10 mouse cellular contexts compared by ENCODE assay signal in the genomic region with DNA sequence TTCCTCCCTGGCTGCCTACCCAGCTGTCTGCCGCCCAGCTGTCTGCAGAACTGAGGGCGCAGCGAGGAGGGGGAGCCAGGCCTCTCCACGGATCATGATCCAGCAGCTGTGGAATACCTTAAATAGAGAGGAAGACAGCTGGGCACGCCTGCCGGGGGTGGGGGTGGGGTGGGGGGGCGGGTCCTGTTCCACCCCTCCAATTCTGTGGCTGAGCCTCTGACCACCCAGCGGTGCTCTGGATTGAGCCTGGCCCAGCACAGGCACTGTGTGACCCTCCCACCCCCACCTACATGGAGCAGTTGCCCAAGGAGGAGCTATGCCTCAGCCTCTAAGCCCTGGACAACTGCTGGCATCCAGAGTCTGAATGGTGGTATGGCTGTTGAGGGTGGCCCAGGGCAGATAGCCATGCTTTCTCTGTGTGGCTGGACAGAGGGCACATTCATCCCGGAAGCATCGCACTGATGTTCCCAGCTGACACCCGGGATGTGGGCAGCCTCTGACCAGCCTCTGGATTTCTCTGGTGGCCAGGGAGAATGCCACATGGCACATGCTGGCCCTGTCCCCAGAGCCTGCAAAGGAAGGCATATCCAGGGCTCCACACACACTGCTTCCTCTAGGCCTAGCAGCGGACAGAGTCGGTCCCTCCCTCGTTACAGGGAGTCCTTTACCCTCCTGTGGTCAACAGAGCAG.
DNase-seq lines count a peak whose midpoint lies in the region; ATAC-seq and TF ChIP-seq lines count a peak whose summit lies in the region.
"Had no signal": no experiment of that assay in that cellular context is flagged by ENCODE, and none has a peak within 500 bp of the region (broad histone marks: within the 10 kb centered on the region; RNA-seq: fewer than 3 reads in every experiment).

No protein-coding gene starts in this region.

- no peak for DNase-seq in heart, embryonic 10.5 days (ENCODE audit: low spot score)
- no peak for DNase-seq in heart, postnatal 14 days
- DNase-seq in right cerebral cortex, adult 18-20 months: peak; percentile 44
- DNase-seq in right cerebral cortex, postnatal 14 days: no peak
- no peak for DNase-seq in embryo, embryonic 10 days (ENCODE audit: low spot score)
- DNase-seq in testis, postnatal 10 days (ENCODE audit: low spot score): no peak
- DNase-seq: heart, adult 2 months had no signal

- peak overlapping the region; percentile 12; the same call in 1 of the 2 replicates for H3K27ac ChIP-seq in heart, embryonic 10.5 days
- peak overlapping the region; percentile 82 for H3K27ac ChIP-seq in intestine, embryonic 15.5 days
- H3K27ac ChIP-seq in small intestine, adult 2 months (ENCODE audit: insufficient read depth, low read depth, low read length): peak overlapping the region; percentile 76
- H3K27ac ChIP-seq: heart, adult 2 months had no signal

- H3K4me2 ChIP-seq in intestine, embryonic 15.5 days (replicated peaks): no peak overlapping the region

- H3K9ac ChIP-seq in intestine, embryonic 15.5 days: no peak overlapping the region

- TF ChIP-seq POLR2A in small intestine, adult 2 months (IDR thresholded peaks at IDR 0.05; ENCODE audit: low read depth, low read length): no peak

- intact Hi-C loops in heart, postnatal 14 days (cut with DNase I): no loop called here

- no peak overlapping the region for H3K4me3 ChIP-seq in heart, embryonic 10.5 days
- H3K4me3 ChIP-seq in intestine, embryonic 15.5 days (replicated peaks): no peak overlapping the region
- H3K4me3 ChIP-seq in small intestine, adult 2 months (ENCODE audit: low read depth, low read length): no peak overlapping the region
- H3K4me3 ChIP-seq: heart, adult 2 months had no signal

- H3K9me3 ChIP-seq in heart, embryonic 10.5 days: no peaks in the 10 kb centered on the region
- H3K9me3 ChIP-seq in intestine, embryonic 15.5 days: no peaks in the 10 kb centered on the region

- TF ChIP-seq CTCF in small intestine, adult 2 months (IDR thresholded peaks at IDR 0.05; ENCODE audit: extremely low read depth, insufficient read length, insufficient replicate concordance, low read depth, low read length): no peak

- H3K36me3 ChIP-seq in heart, embryonic 10.5 days: peaks cover 41% of the 10 kb centered on the region
- H3K36me3 ChIP-seq in intestine, embryonic 15.5 days: peaks cover 7% of the 10 kb centered on the region
- peaks cover 3% of the 10 kb centered on the region; the same call in 1 of the 2 replicates for H3K36me3 ChIP-seq in small intestine, adult 2 months (ENCODE audit: control insufficient read depth, insufficient read depth, low read length)

- WGBS in heart, embryonic 10.5 days: 67% methylated on average over 13 of the region's 14 CpGs
- WGBS in intestine, embryonic 15.5 days: 55% methylated on average over 14 of the region's 14 CpGs
- WGBS in small intestine, adult 2 months: 73% methylated on average over 14 of the region's 14 CpGs

- peaks cover 42% of the 10 kb centered on the region for H3K4me1 ChIP-seq in heart, embryonic 10.5 days
- H3K4me1 ChIP-seq in intestine, embryonic 15.5 days (replicated peaks): peaks cover 25% of the 10 kb centered on the region
- peaks cover 7% of the 10 kb centered on the region for H3K4me1 ChIP-seq in small intestine, adult 2 months (ENCODE audit: control insufficient read depth, insufficient read depth, insufficient read length, low read length)

- peak; percentile 65 for ATAC-seq in intestine, embryonic 15.5 days
- ATAC-seq: CD4-positive, CD25-positive, alpha-beta regulatory T cell, adult 4 months had no signal

- H3K27me3 ChIP-seq in heart, embryonic 10.5 days (ENCODE audit: insufficient read depth, poor library complexity, severe bottlenecking): no peaks in the 10 kb centered on the region
- H3K27me3 ChIP-seq in intestine, embryonic 15.5 days (replicated peaks): no peaks in the 10 kb centered on the region
- H3K27me3 ChIP-seq in small intestine, adult 2 months (ENCODE audit: control insufficient read depth, insufficient read depth, low read length): no peaks in the 10 kb centered on the region

Comparison
In these comparisons a context has a peak if more than half of its experiments do, and no peak if none do; other contexts are left out.
1. H3K27ac ChIP-seq: peak in every context shown above with its lines; median percentile 82 in intestine, embryonic 15.5 days; 76 in small intestine, adult 2 months; 12 in heart, embryonic 10.5 days.